Mouse (Mus musculus) brain, adult 2 months (tissue): ENCODE results near the gene Myrfl.

Experiments
- DNase-seq: peaks from one replicate; pipeline ENCODE4 v3.0.0; 2011; ENCODE audit warnings: low read depth, low spot score

Gene Myrfl

DNA sequence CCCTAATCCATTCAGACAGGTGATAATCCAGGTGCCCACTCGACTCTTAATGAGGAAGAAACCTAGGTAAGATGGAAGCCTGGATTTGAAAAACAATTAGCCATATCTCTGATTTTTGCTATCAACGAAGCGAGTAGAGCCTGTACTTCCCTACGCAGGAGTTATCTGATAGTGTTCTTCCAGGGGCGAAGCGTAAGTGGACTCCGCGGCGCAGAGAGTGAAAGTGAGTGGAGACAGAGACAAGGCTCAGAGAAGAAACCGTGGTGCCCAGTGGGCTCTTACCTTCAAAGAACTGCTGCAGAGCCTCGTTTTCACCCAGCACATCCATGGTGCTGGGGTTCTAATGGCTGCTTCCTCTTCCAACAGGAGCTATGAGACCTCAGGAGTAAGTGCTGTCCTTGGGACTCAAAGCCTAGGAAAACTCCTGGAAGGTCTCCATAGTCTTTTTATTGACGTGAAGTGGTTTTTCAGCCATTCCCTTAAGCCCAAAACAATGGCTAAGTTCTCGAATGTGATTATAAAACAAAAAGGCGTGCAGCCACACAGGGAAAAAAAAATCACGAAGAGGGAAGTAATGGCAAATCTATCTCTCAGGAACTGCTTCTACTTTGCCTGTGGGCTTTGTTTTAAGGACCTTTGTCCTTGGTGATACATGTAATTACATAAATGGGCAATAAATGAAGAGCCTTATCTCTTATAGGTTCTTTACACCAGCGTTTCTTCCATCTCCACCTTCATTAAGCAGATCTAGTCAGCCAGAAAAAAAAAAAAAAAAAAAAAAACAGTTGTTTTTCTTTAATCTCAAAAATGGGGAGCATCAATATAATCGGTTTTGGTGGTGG, at the start of gene Myrfl:
Gene Myrfl, minus strand, starts transcription at position 584 of the 842 bp plus-strand sequence.
- no peak for DNase-seq

DNA sequence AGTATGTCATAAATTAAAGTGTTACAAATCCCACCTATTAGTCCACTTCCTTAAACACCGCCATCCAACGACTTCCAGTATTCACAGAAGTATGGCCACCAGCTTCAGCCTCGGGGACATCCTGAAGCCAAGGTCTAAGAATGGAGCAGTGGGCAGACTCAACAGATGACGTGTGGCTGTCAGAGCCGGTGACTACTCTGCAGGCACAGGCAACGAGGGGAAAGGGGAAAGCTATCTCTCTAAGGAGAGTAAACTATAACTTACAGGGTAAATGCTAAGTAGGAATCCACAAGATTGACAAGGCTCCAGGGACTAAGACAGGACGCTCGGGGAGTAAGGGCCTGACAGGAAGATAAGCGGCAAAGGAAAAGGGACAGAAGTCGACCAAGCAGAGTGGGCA, 48.2 kb upstream of the Myrfl start:
- DNase-seq, result no peak

DNA sequence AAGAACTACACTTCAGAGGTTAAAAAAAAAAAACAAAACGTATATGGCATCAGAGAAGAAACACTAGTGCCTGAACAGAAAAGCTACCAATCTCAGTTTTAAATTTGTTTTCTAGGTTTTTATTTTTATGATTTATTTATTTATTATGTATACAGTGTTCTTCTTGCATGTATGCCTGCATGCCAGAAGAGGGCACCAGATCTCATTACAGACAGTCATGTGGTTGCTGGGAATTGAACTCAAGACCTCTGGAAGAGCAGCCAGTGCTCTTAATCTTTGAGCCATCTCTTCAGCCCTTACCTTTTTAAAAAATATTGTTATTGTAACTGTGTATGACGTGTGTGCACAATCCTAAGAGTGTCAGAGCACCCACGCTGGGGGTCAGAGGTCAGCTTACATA, 47.4 kb upstream of the Myrfl start:
- DNase-seq, result no peak

DNA sequence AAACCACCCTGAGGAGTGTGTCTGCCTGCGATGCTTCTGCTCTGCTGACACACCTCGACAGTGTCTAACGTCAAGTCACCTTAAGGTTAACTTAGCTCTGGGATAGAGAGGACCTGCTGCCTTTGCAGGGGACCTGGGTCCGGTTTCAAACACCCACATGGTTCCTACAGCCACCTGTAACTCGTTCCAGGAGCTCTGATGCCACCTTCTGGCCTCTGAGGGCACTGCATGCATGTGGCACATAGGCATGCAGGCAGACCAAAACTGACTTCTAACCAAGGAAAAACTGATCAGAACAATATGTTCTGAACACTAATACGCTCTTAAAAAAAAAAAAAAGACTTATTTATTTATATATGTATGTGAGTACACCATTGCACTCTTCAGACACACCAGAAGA, 46.3 kb upstream of the Myrfl start:
- DNase-seq, result no peak

DNA sequence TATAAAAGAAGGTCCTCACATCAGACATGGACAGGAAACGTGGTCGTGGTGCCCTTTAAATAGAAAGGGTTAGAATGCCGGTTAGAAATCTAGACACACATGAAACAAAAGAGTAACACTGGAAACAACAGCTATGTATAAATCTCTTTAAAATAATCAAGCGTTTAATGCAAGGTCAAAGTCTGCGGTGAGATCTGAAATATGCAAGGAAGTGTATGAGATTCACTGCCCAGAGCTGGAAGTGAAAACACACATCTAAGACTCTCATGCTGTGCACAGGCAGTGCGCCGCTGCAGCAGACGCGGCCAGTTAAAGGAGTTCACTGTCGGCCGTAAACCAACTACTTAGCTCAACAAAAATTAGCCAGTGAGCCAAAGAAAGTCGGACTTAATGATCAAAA, 38.3 kb upstream of the Myrfl start:
- no peak for DNase-seq

DNA sequence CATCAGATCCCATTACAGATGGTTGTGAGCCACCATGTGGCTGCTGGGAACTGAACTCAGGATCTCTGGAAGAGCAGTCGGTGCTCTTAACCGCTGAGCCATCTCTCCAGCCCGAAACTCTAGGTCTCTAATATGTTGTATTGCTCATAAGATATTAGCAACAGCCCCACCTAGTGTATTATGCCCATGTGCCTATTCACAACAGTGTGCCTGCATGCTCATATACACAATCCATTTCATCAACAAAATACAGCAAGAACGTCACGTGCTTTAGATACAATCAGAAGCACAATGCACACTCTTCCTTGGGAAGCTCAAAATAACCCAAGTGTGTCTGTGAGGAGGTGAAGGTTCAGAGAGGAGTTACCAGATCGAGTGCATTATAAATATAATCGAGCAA, 37.1 kb upstream of the Myrfl start:
- no peak for DNase-seq

DNA sequence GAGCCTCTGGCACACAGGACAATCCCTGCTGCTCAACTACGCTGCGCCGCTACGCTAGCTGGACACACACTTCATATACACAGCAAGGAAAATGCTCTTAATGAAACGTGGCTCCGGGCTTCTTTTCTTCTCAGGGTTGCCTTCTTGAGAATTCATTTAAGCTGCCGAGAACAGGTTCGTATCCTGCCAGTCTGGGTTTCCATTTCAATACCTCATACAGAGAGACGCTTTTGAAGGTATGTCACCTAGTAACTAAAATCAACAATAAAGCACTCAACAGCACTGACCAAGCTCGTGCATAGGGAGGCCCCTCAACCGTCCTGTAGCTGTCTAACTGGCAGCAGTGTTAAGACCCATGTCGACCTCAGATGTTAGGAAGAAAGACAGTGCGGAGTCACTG, 35.7 kb upstream of the Myrfl start:
- no peak for DNase-seq

DNA sequence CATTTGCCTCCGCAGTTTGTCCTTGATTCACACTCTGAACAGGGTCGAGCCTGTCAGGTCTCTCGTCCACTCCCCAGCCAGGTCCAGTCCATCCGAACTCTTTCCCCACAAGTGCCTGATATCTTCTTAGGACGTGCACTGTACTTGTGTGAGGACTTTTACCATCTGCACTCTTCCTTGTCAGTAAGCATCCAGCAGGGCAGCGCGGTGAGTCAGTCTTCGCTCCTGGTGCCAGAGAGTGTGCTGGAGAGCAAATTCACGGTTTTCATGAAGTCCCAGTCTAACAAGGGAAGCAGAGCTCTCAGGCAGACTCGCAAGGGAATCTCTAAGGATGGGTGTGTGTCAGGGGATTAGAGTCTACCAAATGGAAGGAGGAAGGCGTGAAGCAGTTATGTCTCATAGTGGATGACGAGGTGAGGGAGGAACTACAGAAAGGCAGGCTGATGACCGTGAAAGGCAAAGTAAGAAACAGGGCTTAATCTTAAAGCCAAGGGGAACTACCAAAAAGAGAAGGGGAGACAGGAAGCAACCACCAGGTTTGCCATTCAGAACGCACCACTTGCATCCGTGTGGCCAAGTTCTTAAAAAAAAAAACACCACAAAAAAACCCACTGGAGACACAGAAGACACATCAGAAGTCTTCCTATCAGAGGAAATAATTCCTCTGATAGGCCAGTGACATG, 34.9 kb upstream of the Myrfl start:
- DNase-seq, result peak; percentile 75

DNA sequence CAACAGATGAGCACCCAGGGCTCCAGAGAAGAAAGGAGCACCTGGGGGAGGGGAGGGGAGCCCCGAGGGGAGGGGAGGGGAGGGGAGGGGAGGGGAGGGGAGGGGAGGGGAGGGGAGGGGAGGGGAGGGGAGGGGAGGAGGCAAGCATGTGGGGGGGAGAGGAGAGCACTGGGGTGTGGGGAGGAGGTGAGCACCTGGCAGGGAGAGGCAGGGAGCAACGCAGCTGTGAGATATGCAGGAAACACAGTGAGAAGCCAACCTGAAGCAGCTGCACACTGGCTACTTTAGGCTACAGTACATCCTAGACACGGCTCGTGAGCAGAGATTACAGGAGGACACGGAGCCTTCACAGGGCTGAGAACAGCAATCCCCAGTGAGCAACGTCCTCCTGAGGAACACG, 34.2 kb upstream of the Myrfl start:
- DNase-seq, result no peak

DNA sequence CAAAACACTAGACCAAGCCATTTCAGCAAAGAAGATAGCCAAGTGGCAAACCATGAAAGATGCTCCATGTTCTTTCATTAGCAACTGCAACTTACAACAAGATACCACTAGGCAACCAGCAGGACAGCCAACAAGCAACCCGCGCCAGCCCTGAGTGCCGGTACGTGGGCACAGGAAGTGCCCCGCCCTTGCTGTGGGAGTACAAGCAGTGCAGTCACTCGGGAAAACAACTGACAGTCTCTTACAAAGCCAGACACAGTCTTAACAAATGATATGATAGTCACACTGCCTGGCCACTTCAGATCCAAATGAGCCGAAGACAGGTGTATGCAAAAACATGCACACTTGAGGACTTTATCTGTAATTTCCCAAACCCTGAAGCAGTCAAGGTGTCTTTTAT, 33.8 kb upstream of the Myrfl start:
- peak; percentile 33 for DNase-seq

DNA sequence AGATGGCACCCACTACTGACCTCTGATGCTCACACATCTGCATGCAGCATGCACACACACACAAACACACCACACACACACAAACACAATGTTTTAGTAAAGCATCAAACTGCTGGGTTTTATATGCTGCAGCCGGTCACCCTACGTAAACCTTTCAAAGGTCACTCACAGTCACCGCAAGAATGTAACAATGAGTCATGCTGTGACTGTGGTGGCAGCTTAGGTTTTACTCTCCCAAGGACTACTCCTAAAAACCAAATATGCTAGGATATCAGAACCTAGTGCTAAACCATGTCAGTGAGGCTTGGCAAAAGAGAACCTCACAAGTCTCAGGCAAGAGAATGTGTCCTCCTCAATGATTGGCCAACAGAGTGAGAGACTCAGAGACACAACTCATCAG, 32.1 kb upstream of the Myrfl start:
- DNase-seq, result no peak

DNA sequence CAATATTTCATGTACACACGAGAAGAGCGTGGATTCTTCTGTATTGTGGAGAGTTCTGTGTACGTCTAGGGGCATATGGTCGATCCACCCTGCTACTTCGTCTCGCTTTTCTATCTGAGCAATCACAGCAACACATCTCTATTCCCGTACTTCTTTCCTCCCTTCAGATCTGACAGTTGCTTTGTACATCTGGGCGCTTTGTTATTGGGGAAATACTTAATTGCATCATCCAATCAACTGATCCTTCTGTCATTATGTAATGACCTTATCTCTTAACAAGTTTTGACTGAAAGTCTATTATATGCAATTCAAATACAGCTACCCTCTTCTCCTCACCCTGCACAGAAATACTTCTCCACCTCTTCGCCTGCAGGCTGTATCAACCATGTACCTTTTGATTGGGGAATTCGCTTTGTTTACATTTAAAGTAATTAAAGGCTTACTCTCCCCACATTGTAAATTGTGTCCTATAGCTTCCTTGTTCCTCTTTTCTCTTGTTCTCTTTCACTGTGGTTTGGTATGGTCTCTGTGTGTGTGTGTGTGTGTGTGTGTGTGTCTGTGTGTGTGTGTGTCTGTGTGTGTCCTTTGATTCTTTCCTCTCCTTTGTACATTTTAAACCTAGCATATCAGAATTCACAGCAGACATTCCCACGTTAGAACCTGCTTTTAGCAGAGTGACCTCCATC, 29.9 kb upstream of the Myrfl start:
- DNase-seq, result no peak

DNA sequence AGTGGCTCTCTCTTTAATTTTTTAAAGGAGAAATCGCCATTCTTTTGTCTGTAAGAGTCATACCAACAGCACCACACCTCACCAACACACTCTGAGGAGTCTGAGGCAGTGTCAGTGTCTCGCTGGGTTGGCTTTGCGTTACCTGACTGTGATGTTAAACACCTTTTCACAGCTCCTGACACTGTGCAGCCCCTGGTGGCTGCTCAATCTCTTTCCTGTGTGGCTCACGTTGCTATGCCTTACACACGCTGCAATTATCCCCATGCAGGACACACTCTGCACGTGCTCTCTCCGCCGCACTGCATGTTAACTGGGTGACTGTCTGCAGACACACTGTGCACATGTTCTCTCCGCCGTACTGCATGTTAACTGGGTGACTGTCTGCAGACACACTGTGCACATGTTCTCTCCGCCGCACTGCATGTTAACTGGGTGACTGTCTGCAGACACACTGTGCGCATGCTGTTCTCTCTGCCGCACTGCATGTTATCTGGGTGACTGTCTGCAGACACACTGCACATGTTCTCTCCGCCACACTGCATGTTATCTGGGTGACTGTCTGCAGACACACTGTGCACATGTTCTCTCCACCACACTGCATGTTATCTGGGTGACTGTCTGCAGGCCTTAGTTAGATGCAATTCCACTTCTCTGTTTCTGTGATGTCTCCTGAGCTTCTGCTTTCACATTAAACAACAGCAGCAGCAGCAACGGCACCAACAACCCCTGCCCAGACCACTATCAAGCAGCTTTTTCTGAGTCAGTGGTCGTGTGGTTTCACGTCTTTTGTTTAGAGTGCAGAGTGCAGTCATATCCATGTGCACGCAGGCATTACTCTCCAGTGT, 27.2 kb upstream of the Myrfl start:
- peak; percentile 13 for DNase-seq

DNA sequence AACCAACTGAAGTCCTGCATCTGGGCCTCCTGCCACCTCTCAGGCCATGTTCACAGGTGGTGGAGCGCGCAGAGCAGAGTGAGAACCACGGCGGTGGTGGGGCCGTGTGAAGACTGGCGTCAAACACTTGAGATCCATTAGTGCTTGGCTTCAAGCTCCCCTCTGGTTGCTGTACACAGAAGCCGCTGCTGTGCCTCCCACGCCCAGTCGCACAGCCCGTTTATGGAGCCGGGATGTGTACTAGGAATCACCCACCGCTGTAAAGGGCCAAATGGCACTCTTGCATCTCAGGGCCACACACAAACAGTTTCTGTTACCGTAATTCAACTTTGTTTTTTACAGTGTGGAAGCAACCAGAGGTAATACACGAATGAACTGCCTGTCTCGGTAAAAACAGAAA, 25.4 kb upstream of the Myrfl start:
- DNase-seq, result no peak

DNA sequence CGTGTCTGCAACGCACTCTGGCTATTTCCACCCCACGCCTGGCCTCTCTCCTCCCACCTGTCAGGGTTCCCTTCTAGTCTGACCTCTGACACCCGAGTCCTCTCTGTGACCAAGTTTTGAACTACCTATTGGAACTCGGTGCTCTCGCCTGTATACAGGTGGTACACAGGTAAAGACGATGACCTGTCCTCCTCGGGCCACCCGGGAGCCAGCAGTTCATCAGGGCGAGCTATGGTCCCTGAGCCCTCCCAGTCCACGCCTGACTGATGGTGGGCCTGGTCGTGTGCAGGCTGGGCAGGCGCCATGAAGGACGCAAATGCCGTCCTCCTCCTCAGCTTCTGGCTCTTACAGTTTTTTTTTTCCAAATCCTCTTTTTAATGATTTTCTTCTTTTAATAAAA, 24.7 kb upstream of the Myrfl start:
- DNase-seq, result no peak

DNA sequence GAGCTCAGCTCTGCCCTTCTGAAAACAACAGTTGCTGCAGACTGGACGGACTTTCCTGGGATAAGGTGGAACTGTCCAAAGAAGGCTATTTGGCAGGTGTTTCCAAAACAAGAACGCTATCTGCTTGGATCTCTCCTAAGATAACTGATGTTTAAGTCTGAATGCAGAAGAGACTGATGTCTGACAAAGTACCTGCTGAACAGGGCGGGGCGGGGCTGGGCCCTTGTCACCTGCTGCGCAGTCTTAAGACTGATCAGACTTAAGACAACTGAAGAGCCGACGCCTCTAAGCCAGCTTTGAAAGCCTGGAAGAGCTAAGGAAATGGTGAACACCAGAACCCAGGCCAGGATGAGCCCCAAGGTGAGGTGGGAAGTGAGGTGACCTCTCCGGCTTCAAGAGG, 23.9 kb upstream of the Myrfl start:
- DNase-seq, result no peak

DNA sequence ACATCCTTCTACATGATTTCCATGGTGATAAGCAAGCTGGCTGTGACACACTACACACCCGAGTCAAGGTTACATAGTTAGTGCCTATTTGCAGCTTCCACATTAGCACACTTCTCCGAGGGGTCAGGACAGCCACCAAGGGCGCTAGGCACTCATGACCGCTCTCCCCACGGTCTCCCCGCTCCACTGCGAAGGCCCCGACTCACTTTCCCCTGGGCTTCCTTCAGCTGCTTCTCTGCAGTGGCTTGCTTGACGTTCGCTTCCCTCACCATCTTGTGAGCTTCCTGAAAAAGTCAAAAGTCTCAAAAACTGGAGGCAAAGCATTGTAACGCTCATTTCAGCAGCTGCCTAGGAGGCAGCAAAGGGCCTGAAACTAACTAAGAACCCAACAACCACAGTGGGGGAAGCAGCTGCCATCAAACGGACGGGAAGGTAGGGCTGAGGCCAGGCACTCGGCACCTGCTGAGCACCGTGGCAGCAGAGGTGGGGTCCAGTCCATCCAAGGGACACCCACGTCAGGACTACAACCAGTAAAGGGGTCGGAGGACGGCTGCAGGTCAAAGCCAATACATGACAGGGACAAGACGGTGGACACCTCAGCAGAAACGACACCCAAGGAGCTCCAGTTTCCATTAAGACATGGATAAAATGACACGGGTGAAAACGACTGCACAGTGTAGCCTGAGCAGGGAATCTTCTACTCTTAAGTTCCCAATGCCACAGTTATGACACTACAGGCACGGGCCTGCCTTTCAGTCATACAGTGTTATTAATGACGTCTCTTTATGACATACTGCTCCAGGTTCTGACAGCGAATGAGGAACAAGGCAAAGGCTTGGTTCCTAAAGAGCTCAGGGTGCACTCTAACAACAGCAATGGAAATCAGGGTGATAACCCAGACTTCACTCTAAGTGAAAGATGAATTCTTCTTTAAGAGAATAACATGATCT, 22.9 kb upstream of the Myrfl start:
- DNase-seq, result no peak

DNA sequence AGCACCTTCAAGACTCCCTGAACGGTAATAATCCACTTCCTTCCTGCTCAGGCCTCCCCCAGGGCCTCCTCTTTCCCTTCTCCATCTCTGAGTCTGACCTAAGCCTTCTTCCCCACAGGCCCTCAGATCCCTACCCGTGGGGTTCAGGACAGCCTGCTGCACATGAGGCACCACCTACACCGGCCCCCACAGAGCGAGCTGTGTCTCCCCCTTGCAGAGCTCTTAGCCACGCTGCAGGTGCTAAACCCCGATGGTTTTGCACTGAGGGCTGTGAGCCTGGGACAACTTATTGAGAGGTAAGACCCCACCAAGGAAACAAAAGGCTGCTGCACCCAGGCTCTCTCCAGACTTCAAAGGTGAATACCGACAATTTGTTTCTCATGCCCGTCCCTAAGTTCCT, 19.9 kb upstream of the Myrfl start:
- no peak for DNase-seq

DNA sequence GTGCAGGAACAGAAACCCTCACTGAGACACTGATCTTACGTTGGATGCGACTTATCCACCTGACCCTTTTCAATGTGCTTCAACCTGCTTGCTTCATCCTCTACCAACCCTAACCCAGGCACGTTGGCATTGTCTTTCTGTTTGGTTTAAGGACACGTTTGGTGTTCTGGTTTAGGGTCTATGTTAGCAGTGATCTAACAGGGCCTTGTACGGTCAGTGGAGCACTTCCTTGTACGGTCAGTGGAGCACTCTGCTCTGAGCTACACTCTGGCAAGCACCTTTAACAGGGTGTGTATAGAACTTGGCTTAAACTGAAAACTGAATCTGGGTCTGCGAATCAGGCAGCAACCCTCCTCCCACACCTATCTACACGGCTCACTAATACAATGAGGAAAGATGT, 18.6 kb upstream of the Myrfl start:
- no peak for DNase-seq

DNA sequence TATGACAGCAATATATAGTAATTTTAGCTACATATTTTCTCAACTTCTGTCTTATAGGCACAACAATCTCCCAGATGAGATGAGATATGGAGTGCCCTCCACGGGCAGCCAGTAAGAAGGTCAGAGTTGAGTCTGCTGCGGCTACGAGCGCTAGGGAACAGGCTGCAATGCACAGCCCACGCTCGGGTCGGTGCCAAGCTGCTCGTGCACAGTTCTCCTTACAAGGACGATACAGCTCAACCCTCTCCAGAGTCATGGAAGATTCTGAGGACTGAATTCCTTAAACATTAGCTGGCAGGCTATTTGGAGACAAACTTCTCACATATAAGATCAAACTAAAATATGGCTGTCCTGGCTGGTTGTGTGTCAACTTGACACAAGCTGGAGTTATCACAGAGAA, 17.9 kb upstream of the Myrfl start:
- DNase-seq, result peak; percentile 28
